Mouse (Mus musculus) stomach, postnatal 0 days (tissue): ENCODE results near the gene Chordc1. TPM values are rescaled to one million over a fixed set of nuclear protein-coding genes. Genes with fewer than 3 reads are reported as not detected.
"Not testable (repeated sequence)": the region's sequence is repeated elsewhere in the genome, so short reads cannot be mapped to it uniquely, and the experiment has no call there.

Experiments
- ATAC-seq: fragments of 200-750 bp; cut with Nextera tagmentation; 2 replicates; pipeline ENCODE4 v1.8.0; 2017; ENCODE audit not compliant: low FRiP score, low TSS enrichment
- DNase-seq: peaks from one replicate; pipeline ENCODE4 v3.0.0-alpha.2; 2016; ENCODE audit warnings: low spot score
- H3K27ac ChIP-seq: fragments of 300-500 bp; sonication (generic); replicated peaks from 2 replicates; pipeline ENCODE4 v1.5.1; 2014; ENCODE audit warnings: mild to moderate bottlenecking, control low read depth
- H3K27me3 ChIP-seq: fragments of 300-500 bp; sonication (generic); 2 replicates; pipeline ENCODE4 v1.6.1; 2014; ENCODE audit warnings: low read length; ENCODE audit not compliant: control insufficient read depth, insufficient read depth
- H3K36me3 ChIP-seq: fragments of 300-500 bp; sonication (generic); 2 replicates; pipeline ENCODE4 v1.6.1; 2014; ENCODE audit warnings: low read length, mixed read lengths; ENCODE audit not compliant: control insufficient read depth, insufficient read depth
- H3K4me1 ChIP-seq: fragments of 300-500 bp; sonication (generic); replicated peaks from 2 replicates; pipeline ENCODE4 v1.6.1; 2014; ENCODE audit warnings: antibody characterized with exemption; ENCODE audit not compliant: control insufficient read depth, insufficient read depth
- H3K4me2 ChIP-seq: fragments of 300-500 bp; sonication (generic); replicated peaks from 2 replicates; pipeline ENCODE4 v1.6.1; 2014; ENCODE audit warnings: low read depth, mild to moderate bottlenecking, control low read depth, moderate library complexity
- H3K4me3 ChIP-seq: fragments of 300-500 bp; sonication (generic); 2 replicates; pipeline ENCODE4 v1.5.1; 2014; ENCODE audit warnings: low read depth, low read length, control low read depth
- H3K9ac ChIP-seq: fragments of 300-500 bp; sonication (generic); 2 replicates; pipeline ENCODE4 v1.6.1; 2014; ENCODE audit warnings: mild to moderate bottlenecking, low read length, control low read depth, mixed read lengths
- H3K9me3 ChIP-seq: fragments of 300-500 bp; sonication (generic); 2 replicates; pipeline ENCODE4 v1.6.1; 2016; ENCODE audit warnings: low read length; ENCODE audit not compliant: control insufficient read depth
- CTCF ChIP-seq: IDR thresholded peaks from 2 replicates; pipeline ENCODE4 v1.5.1; 2016; ENCODE audit warnings: antibody characterized with exemption, low read depth, mild to moderate bottlenecking, moderate library complexity
- EP300 ChIP-seq: optimal IDR thresholded peaks from 2 replicates; pipeline ENCODE3; 2016; ENCODE audit warnings: antibody characterized with exemption
- WGBS: fragments of 180-500 bp; shearing (Covaris S2); extraction: QIAGEN DNeasy Blood & Tissue Kit; methylation state at CpG from one replicate; pipeline ENCODE4 v1.1.7; 2014; 5-methylcytosine and 5-hydroxymethylcytosine counted together
- polyA plus RNA-seq: library from polyadenylated mRNA; unstranded; fragments of >200 nt; fragmentation: Nextera tagmentation; extraction: Ambion mirVana; gene quantifications from 2 replicates; pipeline ENCODE4 v1.2.1, GENCODE M21; 2015

Gene Chordc1
- 32.7 and 39.4 TPM in 2 replicates for polyA plus RNA-seq

GRCm38 (mm10) chr9:18291571-18292429, at the start of gene Chordc1:
Gene Chordc1 (plus strand): TSS chr9:18292125.
- peak; percentile 49 for TF ChIP-seq EP300
- peak; percentile 54 for TF ChIP-seq CTCF
- Histone ChIP-seq H3K9me3 (no peaks in the 10 kb centered on the region), H3K27ac (peak within 1 kb of the TSS; percentile 90), H3K9ac (peak within 1 kb of the TSS; percentile 94), H3K27me3 (no peaks in the 10 kb centered on the region), H3K4me2 (peak within 1 kb of the TSS; percentile 83), H3K4me1 (no peaks in the 10 kb centered on the region; the same call in 1 of the 2 replicates), H3K36me3 (no peaks in the 10 kb centered on the region), H3K4me3 (peak within 1 kb of the TSS; percentile 86)
- DNase-seq, result peak; percentile 96
- ATAC-seq, result peak; percentile 100
- WGBS, result 3% methylated on average over 49 of the region's 49 CpGs

- WGBS, result 79% methylated on average over 1 of the region's 1 CpGs
- H3K27me3 ChIP-seq, result no peaks in the 10 kb centered on the region
- ATAC-seq, result no peak
- no peak overlapping the region for H3K4me2 ChIP-seq
- TF ChIP-seq EP300, result no peak
- no peak for TF ChIP-seq CTCF
- DNase-seq, result no peak
- no peak overlapping the region for H3K9ac ChIP-seq
- no peak overlapping the region for H3K27ac ChIP-seq
- no peaks in the 10 kb centered on the region for H3K9me3 ChIP-seq
- H3K4me1 ChIP-seq, result no peaks in the 10 kb centered on the region
- H3K4me3 ChIP-seq, result no peak overlapping the region
- H3K36me3 ChIP-seq, result no peaks in the 10 kb centered on the region
Measured at GRCm38 (mm10) chr9:18275901-18276300, 16.0 kb upstream of the Chordc1 start.

GRCm38 (mm10) chr9:18276844-18277243, 15.1 kb upstream of the Chordc1 start:
- H3K4me1 ChIP-seq, result no peaks in the 10 kb centered on the region
- WGBS, result 32% methylated on average over 2 of the region's 2 CpGs
- H3K36me3 ChIP-seq, result no peaks in the 10 kb centered on the region
- H3K4me2 ChIP-seq, result no peak overlapping the region
- no peak overlapping the region for H3K4me3 ChIP-seq
- H3K27ac ChIP-seq, result no peak overlapping the region
- TF ChIP-seq CTCF (no peak), EP300 (no peak)
- ATAC-seq, result no peak
- H3K9ac ChIP-seq, result no peak overlapping the region
- no peaks in the 10 kb centered on the region for H3K9me3 ChIP-seq
- no peak for DNase-seq
- no peaks in the 10 kb centered on the region for H3K27me3 ChIP-seq

- TF ChIP-seq CTCF (peak; percentile 67), EP300 (no peak)
- WGBS, result 24% methylated on average over 1 of the region's 1 CpGs
- no peak overlapping the region for H3K4me2 ChIP-seq
- no peaks in the 10 kb centered on the region for H3K9me3 ChIP-seq
- DNase-seq, result no peak
- no peaks in the 10 kb centered on the region for H3K4me1 ChIP-seq
- H3K27me3 ChIP-seq, result no peaks in the 10 kb centered on the region
- no peak overlapping the region for H3K4me3 ChIP-seq
- H3K9ac ChIP-seq, result no peak overlapping the region
- no peak for ATAC-seq
- H3K36me3 ChIP-seq, result no peaks in the 10 kb centered on the region
- H3K27ac ChIP-seq, result no peak overlapping the region
Measured at GRCm38 (mm10) chr9:18277497-18277896, 14.4 kb upstream of the Chordc1 start.

- not testable (repeated sequence) for H3K27ac ChIP-seq, H3K4me3 ChIP-seq, H3K9me3 ChIP-seq, H3K36me3 ChIP-seq, H3K4me1 ChIP-seq, H3K27me3 ChIP-seq, DNase-seq, H3K4me2 ChIP-seq, H3K9ac ChIP-seq, ATAC-seq
- TF ChIP-seq CTCF, result peak; percentile 60
- 35% methylated on average over 5 of the region's 5 CpGs for WGBS
Measured at GRCm38 (mm10) chr9:18278693-18279092, 13.2 kb upstream of the Chordc1 start.

- Histone ChIP-seq H3K4me3 (peak overlapping the region; percentile 86), H3K9ac (peak overlapping the region; percentile 94), H3K27ac (peak overlapping the region; percentile 90), H3K4me2 (peak overlapping the region; percentile 83), H3K36me3 (no peaks in the 10 kb centered on the region; the same call in 1 of the 2 replicates), H3K4me1 (no peaks in the 10 kb centered on the region; the same call in 1 of the 2 replicates), H3K27me3 (no peaks in the 10 kb centered on the region), H3K9me3 (no peaks in the 10 kb centered on the region)
- ATAC-seq (no peak; the same call in 1 of the 2 replicates), DNase-seq (no peak)
- WGBS, result under 1% methylated on average over 24 of the region's 24 CpGs
- TF ChIP-seq CTCF (no peak), EP300 (peak; percentile 29)
Measured at GRCm38 (mm10) chr9:18292443-18292922, 558 bp downstream of the Chordc1 start.
